Mouse (Mus musculus) kidney, adult 8-10 months (tissue): ENCODE measurements around the gene Clec4f.
"Not testable (repeated sequence)": the region's sequence is repeated elsewhere in the genome, so short reads cannot be mapped to it uniquely, and the experiment has no call there.

Experiments used
- DNase-seq, 2 experiments: peaks; one replicate each; pipeline ENCODE4 v3.0.0; 2022

Clec4f gene

GRCm38 (mm10) chr6:83656087-83656486, at the start of gene Clec4f:
Clec4f (minus strand) TSS chr6:83656187.
- no peak for DNase-seq

GRCm38 (mm10) chr6:83704701-83705100, 48.7 kb upstream of the Clec4f start:
- no peak for DNase-seq

GRCm38 (mm10) chr6:83704294-83704693, 48.3 kb upstream of the Clec4f start:
- DNase-seq, result no peak

- DNase-seq, result no peak
Measured at GRCm38 (mm10) chr6:83703722-83704078, 47.7 kb upstream of the Clec4f start.

- no peak for DNase-seq
Measured at GRCm38 (mm10) chr6:83703000-83703721, 47.2 kb upstream of the Clec4f start.

- no peak for DNase-seq
Measured at GRCm38 (mm10) chr6:83702146-83702999, 46.4 kb upstream of the Clec4f start.

- no peak for DNase-seq
Measured at GRCm38 (mm10) chr6:83701001-83701400, 45.0 kb upstream of the Clec4f start.

GRCm38 (mm10) chr6:83699971-83700370, 44.0 kb upstream of the Clec4f start:
- no peak for DNase-seq

- no peak for DNase-seq
Measured at GRCm38 (mm10) chr6:83697932-83698331, 41.9 kb upstream of the Clec4f start.

- no peak for DNase-seq
Measured at GRCm38 (mm10) chr6:83696684-83697083, 40.7 kb upstream of the Clec4f start.

- DNase-seq, result no peak
Measured at GRCm38 (mm10) chr6:83695731-83696130, 39.7 kb upstream of the Clec4f start.

- DNase-seq, result peak; percentile 34 to 39
Measured at GRCm38 (mm10) chr6:83693835-83694234, 37.8 kb upstream of the Clec4f start.

GRCm38 (mm10) chr6:83692962-83693361, 37.0 kb upstream of the Clec4f start:
- DNase-seq, result no peak

GRCm38 (mm10) chr6:83690936-83691335, 34.9 kb upstream of the Clec4f start:
- DNase-seq, result no peak

GRCm38 (mm10) chr6:83690277-83690676, 34.3 kb upstream of the Clec4f start:
- DNase-seq, result peak; percentile 28 to 62

GRCm38 (mm10) chr6:83689374-83689773, 33.4 kb upstream of the Clec4f start:
- DNase-seq, result no peak

GRCm38 (mm10) chr6:83677757-83678156, 21.8 kb upstream of the Clec4f start, which contains the start of gene Cd207:
Cd207 (minus strand) TSS chr6:83677857.
- no peak for DNase-seq

- DNase-seq, result peak; percentile 23 to 69
Measured at GRCm38 (mm10) chr6:83673395-83673794, 17.4 kb upstream of the Clec4f start.

- DNase-seq, result no peak
Measured at GRCm38 (mm10) chr6:83665009-83665408, 9.0 kb upstream of the Clec4f start.

GRCm38 (mm10) chr6:83660821-83661220, 4.8 kb upstream of the Clec4f start:
- DNase-seq, result no peak

- DNase-seq, result no peak
Measured at GRCm38 (mm10) chr6:83646715-83647114, 9.3 kb downstream of the Clec4f start.

GRCm38 (mm10) chr6:83635329-83635728, 20.7 kb downstream of the Clec4f start:
- DNase-seq, result no peak

GRCm38 (mm10) chr6:83634631-83635030, 21.4 kb downstream of the Clec4f start:
- DNase-seq, result not testable (repeated sequence)

GRCm38 (mm10) chr6:83634106-83634505, 21.9 kb downstream of the Clec4f start:
- DNase-seq, result not testable (repeated sequence)
